Mouse (Mus musculus) neutrophil, adult 5-6 weeks (primary cell): ENCODE results near the gene Trim65. TPM values are rescaled to one million over a fixed set of nuclear protein-coding genes. Genes with fewer than 3 reads are reported as not detected.

Source experiments
- ATAC-seq: fragments of 151-379, 151-347 bp; 2 replicates; pipeline ENCODE4 v1.8.0; 2017; ENCODE audit warnings: mild to moderate bottlenecking, moderate TSS enrichment; ENCODE audit not compliant: insufficient number of reproducible peaks, poor library complexity, low FRiP score, severe bottlenecking; ENCODE audit errors: extremely low read depth
- total RNA-seq: library from RNA; stranded (forward); fragments of 200-1000 nt; gene quantifications from 2 replicates; pipeline ENCODE4 v1.2.3, GENCODE M21; 2017

Gene Trim65
- total RNA-seq, 1 experiment from 2014 or later: 21.2 TPM

DNA sequence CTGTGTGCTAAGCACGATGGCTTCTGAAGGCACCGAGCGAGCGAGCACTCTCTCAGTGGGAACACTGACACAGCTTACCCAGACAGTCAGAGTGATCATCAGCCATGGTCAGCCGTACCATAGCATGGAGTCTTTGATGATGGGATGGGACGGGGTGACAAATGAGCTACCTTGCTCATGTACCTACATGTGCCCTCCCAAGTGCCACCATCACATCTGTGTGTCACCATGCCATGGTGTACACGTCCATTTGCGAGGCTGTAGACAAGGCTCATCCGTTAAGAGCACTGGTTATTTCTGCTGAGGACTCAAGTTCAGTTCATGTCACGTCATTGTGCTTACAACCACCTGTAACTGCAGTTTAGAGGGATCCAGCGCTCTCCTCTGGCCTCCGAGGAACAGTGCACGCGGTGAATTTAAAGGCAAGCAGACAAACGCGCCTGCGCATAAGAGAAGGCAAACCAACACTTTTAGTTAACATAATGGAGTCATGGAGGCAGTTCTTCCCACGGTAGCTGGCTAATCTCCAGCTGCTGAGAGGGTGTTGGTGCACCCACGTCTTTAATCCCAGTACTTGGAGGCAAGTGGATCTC, 19.2 kb downstream of the Trim65 start:
- ATAC-seq: no peak

- no peak for ATAC-seq
Measured at GRCm38 (mm10) chr11:116111067-116111466, 19.9 kb downstream of the Trim65 start.

DNA sequence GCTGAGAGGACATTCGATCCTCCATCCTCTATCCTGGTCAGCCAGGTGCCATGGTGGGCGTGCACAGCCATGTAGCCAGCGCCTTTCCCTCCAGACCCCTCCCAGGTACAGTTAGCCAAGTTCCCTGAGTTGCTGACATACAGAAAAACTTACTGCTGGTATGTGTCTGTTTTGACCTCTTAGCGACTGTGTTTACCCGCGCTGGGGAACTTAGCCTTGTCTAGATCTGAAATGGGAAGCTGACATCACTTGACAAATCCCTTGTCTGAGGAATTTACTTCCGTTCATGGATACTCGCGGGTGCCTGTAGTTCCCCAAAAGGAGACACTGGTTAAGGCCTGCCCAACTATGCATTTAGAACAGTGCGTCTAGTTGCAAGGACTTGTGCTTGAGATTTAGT, 20.4 kb downstream of the Trim65 start:
- ATAC-seq: no peak

DNA sequence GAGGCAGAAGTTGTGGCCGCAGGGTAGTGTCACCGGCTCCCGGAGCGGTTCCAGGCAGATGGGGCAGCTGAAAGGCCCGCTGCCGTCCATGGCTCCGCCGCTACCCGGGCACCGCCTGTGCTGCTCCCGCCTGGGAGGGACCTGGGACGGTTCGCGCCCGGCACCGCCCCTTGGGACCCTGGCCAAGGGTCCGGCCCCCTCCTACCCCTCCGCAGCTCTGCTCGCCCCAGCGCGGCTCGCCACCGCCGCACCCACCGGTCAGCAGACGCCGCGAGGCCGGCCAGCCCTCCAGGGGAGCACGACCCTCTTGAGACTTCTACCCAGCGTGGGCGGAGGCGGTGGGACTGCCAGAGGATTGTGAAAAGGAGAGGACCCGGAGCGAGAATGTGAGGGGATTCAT, 20.8 kb downstream of the Trim65 start:
- no peak for ATAC-seq

DNA sequence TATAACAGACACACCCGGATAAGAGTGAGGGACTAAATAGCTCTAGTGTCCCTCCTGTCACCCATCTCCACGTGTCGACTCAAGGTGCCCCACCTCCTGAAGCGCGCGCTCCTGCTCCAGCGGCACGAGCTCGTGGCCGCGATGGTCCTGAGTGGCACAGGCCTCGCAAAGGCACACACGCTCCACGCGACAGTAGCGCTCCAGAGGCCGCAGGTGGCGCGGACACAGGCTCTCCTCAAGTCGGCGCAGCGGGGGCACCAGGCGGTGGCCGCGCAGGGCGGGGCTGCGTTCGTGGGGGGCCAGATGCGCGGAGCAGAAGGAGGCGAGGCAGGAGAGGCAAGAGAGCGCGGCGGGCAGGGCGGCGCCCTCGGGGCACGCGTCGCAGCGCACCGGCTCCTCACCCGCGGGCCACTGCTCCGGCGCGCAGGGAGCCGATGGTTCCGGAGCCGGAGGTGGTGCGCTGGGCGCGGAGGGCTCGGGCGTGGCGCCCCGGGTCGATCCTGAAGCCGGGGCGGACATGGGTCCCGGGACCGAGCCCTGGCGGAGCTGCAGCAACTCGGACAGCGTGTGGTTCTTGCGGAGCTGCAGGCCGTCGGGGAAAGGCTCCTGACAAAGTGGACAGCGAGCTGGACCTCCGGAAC, 21.4 kb downstream of the Trim65 start:
- ATAC-seq: no peak

DNA sequence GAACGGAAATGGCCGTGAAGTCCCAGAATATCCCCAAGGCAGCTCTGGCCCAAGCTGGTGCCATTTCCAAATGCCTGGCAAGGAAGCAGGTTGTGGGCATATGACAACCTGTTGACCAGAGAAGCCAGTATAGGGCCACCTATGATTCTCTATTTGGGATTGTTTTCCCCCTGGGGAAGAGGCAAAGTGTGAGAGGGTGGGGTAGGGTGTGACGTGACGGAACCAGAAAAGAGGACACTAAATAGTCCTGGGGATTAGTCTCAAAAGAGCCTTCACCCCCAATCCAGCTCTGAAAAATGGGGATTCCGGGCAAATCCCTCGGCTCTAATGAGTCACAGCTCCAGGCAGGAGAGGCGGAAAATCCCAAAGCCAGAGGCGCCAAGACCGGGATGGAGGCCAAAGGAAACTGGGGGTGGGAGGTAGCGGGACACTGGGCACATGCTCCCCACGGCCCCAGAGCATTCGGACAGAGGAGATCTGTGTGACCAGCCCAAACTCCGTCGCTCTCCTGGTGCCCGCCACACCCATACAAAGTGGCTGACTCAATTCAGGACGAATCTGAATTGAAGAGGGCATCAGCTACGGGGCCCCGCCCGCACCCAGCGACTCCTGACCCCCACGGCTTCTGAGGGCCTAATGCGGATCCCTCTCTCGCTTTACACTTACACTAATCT, 22.3 kb downstream of the Trim65 start:
- ATAC-seq: no peak

GRCm38 (mm10) chr11:116107777-116108285, 23.1 kb downstream of the Trim65 start:
- no peak for ATAC-seq

- ATAC-seq: no peak
Measured at GRCm38 (mm10) chr11:116106963-116107776, 23.8 kb downstream of the Trim65 start.

DNA sequence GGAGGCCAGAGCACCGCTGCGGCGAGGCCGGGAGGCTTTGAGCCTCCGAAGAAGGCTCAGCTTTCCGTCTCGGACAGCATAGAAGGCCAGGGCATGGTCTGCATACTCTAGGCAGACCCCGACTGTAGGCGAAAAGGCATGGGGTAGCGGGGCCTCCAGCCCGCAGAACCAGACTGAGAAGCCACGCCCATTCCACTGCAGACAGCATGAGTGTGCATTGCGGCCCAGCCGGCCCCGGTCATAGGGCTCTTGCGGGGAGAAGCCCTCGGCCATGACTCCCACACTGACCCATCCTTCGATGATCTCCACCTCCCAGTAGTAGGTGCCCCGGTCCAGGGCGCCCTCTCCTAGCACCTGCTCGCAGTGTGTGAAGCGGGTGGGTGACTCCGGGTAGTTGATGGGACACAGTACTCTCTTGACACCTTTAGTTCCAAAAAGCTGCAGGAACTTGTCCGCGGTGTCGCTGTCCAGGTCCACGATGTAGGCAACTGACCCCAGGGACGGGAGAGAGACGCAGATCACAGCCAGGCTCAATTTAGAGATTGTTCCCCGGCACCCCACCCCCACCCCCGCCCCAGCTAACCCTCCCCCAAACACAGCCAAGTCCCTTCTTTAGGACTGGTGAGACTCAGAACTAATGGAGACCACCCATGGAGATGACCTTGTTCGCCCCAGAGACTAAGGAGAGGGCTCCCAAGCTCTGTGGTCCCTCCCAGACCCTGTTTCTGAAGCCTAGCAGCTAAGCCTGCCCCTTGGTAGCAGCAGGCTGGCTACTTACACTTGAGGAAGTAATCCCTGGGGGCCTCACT, 24.6 kb downstream of the Trim65 start:
- no peak for ATAC-seq

DNA sequence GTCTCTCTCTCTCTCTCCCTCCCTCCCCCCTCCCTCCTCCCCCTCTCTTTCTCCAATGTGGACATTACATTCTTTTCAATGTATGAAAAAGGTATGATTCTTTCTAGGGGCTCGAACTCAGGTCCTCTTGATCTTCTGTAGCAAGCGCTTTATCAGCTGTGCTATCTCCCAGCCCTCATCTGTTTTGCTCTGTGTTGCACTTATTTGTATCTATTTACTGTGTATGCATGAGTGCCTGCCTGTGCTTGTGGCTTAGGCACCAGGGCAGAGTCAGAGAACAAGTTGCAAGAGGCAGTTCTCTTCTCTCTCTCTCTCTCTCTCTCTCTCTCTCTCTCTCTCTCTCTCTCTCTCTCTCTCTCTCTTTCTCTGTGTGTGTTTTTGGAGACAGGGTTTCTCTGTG, 25.9 kb downstream of the Trim65 start:
- no peak for ATAC-seq

- no peak for ATAC-seq
Measured at GRCm38 (mm10) chr11:116104006-116104646, 26.8 kb downstream of the Trim65 start.

DNA sequence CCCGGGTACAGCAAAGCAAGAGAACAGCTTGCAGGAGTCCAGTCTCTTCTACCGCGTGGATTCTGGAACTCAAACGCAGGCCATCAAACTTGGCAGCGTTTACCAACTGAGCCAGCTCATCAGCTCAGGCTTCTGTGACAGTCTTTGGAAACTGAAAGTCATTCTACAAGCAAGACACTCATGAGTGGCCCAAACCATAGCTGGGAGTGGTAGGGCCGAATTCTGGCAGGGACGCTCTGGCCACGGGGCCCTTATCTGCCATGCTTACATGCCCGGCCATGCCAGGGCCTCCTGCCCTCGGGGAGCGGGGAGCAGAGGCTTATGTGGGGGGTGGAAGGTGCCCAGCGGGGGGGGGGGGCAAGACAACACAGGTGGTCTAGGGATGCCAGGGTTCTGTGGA, 27.4 kb downstream of the Trim65 start:
- ATAC-seq: no peak

DNA sequence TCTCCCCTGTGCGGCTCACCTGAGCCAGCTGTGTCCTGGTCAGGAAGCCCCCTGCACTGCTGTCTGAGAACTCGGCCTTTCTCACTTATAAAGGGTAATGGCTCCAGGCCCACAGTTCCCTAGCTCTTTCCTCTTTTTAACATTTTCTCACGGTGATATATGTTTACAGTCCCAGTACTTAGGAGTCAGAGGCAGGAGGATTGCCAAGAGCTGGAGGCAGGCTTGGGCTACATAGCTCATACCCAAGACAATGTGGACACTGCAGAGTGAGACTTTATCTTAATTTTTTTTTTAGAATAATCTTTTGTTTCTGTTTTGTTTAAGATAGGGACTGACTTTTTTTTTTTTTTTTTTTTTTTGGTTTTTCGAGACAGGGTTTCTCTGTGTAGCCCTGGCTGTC, 28.5 kb downstream of the Trim65 start:
- ATAC-seq: no peak

GRCm38 (mm10) chr11:116101931-116102381, 29.0 kb downstream of the Trim65 start:
- no peak for ATAC-seq

GRCm38 (mm10) chr11:116100839-116101238, 30.1 kb downstream of the Trim65 start:
- no peak for ATAC-seq

GRCm38 (mm10) chr11:116100385-116100784, 30.5 kb downstream of the Trim65 start:
- ATAC-seq: no peak

- ATAC-seq: no peak
Measured at GRCm38 (mm10) chr11:116099462-116099861, 31.5 kb downstream of the Trim65 start.
